Mouse (Mus musculus) megakaryocyte progenitor cell, adult 5-6 weeks (primary cell): ENCODE measurements at regions not wholly inside any gene's neighbourhood (a gene's known extent, or its start where the extent isn't known, plus 50 kb on each side); places are given as distances from the start of the nearest gene placed in this dataset.

Experiments
- ATAC-seq: replicated peaks from 2 replicates; pipeline ENCODE4 v1.8.0; 2016; ENCODE audit warnings: mild to moderate bottlenecking, moderate TSS enrichment, inconsistent platforms; ENCODE audit not compliant: poor library complexity

- ATAC-seq = peak; percentile 36
These were observed 90.8 kb upstream of the Rapgef5 start for GRCm38 (mm10) chr12:117425363-117426031.

DNA sequence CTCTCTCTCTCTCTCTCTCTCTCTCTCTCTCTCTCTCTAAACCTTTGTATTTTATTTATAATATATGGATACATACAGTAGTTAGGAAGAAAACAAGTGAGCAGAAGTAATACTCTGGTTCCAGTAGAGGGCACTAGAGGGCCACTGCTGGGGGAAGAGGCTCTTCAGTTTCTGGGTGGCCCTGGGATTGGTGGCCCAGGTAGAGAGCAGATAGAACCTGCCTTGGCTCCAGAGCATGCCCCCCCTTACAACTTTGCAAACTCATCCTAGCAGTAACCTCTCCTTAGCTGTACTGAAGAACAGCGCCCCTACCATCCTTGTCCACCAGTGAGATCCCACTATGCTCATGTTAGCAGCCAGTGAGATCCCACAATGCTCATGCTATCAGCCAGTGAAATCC lies 88.8 kb upstream of the Rapgef5 start:
- ATAC-seq = peak; percentile 93

DNA sequence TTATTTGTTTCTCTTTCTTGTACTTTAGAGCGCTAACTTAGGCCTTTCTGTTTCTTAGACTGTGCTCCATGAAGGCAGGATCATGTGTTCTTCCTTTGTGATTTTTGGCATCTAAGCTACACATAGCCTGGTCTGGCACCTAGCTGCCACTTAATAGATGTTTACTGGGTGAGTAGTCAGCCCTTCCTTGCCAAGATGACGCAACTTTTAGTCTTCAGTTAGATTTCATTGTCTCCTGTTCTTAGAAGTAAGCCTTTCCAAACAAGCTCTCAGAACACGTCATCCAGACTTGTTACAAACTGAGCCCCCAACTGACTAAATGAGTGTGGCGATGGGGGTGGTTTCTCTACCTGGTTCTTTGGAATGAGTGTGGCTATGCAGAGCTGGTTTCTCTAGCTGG lies 85.4 kb upstream of the Rapgef5 start:
- no peak for ATAC-seq

DNA sequence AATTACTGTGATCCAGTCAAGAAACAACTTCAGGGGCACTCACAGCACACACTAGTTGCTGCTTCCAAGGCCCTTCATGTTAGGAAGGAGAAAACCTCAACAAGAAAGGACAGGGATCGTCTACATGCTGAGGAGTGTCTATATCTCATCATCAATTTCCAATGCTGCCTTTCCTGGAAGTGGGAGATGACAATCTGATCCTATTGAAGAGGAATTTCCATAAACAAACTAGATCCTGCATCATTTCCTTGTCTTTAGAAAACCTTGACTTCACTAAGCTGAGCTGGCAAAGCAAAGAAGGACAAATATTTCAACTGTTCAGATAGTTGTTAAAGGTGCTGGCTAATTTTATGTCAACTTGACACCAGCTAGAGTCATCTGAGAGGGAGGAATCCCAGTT lies 83.5 kb upstream of the Rapgef5 start:
- no peak for ATAC-seq

- no peak for ATAC-seq
These were observed 79.3 kb upstream of the Rapgef5 start for GRCm38 (mm10) chr12:117437011-117437410.

- no peak for ATAC-seq
These were observed 77.2 kb upstream of the Rapgef5 start for GRCm38 (mm10) chr12:117439015-117439605.

GRCm38 (mm10) chr12:117444247-117444989 lies 71.9 kb upstream of the Rapgef5 start:
- ATAC-seq = no peak

GRCm38 (mm10) chr12:117447223-117447622 lies 69.1 kb upstream of the Rapgef5 start:
- peak; percentile 89 for ATAC-seq

GRCm38 (mm10) chr12:117447843-117448728 lies 68.2 kb upstream of the Rapgef5 start:
- no peak for ATAC-seq

GRCm38 (mm10) chr12:117449080-117449479 lies 67.2 kb upstream of the Rapgef5 start:
- ATAC-seq = no peak

GRCm38 (mm10) chr12:117450106-117450505 lies 66.2 kb upstream of the Rapgef5 start:
- no peak for ATAC-seq

DNA sequence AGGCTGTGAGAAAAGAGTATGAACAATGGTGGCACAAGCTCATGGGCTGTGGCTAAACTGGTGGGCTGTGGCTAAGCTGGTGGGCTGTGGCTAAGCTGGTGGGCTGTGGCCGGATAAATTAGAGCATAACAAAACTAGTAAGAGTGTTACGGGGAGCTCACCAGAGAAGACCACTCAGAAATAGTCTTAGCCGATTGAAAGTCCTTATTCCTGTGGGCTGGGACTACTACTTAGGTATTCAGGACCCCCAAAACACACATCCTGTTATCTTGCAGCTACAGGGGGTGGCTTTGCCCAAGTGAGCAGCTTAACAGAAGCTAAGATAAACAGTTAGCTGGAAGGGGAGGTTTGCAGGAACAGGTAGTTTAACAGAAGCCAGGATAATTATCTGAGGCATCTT lies 65.4 kb upstream of the Rapgef5 start:
- ATAC-seq = no peak

- peak; percentile 63 for ATAC-seq
These were observed 64.8 kb upstream of the Rapgef5 start for GRCm38 (mm10) chr12:117451441-117451840.

DNA sequence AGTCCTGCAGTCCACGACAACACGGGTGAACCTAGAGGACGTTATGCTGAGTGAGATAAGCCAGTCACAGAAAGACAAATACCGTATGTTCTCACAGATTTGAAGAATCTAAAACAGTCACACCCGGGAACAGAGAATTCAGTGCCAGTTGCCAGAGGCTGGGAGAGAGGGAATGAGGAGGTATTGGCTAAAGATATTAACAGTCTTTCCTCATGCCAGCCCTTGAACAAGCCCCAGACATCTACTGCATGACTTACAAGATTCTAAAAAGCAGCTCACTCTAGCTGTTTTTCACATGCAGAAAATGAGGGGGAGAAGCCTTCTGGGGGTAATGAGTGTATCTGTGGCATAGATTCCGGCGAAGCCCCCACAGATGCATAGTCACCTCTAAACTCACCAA lies 60.5 kb upstream of the Rapgef5 start:
- ATAC-seq = no peak

- no peak for ATAC-seq
These were observed 57.9 kb upstream of the Rapgef5 start for GRCm38 (mm10) chr12:117458132-117459070.

DNA sequence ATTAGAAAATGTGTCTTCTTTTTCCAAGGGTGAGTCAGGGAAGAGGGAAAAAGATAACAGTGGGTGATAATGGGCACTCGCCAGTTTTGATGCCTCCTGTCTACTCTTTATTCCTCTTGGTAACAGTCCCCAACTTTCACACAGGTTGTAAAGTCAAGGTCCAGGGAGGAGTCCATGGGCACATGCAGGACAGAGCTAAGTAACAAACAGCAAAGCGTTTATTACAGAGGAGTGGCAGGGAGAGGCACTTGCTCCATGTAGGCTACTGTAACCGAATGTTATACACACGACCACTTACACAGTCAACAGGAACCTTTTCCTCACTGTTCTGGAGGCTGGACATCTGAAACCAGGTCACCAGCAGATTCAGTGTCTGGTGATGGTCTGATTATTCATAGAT lies 56.7 kb upstream of the Rapgef5 start:
- no peak for ATAC-seq

- peak; percentile 37; the same call in 1 of the 2 replicates for ATAC-seq
These were observed 51.1 kb upstream of the Rapgef5 start for GRCm38 (mm10) chr12:117465206-117465605.

- no peak for ATAC-seq
These were observed 50.3 kb upstream of the Rapgef5 start for GRCm38 (mm10) chr12:117465998-117466397.
